Mouse (Mus musculus) right cerebral cortex, postnatal 14 days (tissue): ENCODE data around the gene Spsb4.
A peak's percentile ranks its signal among the peaks of the same experiment; 100 is the strongest.

Experiments
- DNase-seq: peaks from one replicate; pipeline ENCODE4 v3.0.0; 2022

The Spsb4 gene

GRCm38 (mm10) chr9:96978147-96978782 lies 40.4 kb downstream of the Spsb4 start:
- no peak for DNase-seq

DNA sequence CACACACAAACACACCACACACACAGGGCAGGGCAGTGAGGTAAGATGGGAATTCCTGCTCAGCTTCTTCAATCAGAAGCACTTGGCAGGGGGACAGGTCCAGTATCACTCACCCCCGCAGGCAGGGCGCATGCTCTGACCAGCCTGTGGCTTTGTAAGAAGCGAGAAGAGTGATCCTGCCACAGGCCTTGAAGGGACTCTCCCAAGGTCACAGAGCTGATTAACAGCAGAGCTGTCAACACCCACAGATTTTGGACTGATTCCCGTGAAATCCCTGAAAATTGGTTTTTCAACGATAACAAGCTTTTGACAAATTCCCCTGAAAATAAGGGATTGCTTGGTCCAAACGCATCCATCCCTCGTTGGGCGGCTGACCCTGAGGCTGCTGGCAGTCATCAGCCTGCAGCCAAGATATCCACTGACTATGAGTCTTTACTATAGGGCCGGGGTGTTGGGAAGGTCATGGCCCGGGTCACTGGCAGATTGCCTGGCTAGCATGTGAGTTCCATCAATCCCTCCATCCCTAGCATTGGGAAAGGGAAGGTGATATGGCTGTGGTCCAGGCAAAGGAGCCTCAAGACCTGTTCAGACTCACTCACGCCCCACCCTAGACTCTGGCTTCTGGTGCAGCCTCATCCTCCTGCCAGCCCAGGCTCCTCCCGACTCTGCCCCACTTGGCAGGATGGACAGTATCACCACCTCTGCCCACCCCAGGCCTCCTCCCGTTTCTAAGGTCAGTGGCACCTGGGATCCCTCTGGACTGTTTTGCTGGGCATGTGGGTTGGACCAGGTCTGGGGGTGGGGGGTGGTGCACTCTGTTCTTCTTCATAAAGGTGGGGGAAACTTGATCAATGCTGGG lies 41.1 kb downstream of the Spsb4 start:
- DNase-seq, result no peak

DNA sequence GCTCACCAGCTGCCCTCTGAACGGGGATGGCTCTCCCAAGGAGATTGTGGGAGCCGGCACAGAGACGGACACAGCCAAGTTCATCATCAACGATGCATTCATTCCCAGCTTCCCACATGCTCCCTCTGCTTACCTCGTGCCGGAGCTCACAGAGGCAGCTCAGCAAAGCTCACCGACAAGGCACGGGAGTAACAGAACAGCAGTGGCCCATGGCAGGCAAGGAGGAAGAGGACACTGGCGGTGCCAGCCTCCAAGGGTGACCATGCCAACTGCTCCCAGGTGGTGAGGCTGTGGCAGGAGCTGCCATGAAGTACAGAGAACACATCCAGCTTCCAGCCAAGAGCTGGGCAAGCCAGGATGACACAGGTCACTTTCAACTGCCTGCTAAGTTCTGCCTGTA lies 45.6 kb downstream of the Spsb4 start:
- no peak for DNase-seq

DNA sequence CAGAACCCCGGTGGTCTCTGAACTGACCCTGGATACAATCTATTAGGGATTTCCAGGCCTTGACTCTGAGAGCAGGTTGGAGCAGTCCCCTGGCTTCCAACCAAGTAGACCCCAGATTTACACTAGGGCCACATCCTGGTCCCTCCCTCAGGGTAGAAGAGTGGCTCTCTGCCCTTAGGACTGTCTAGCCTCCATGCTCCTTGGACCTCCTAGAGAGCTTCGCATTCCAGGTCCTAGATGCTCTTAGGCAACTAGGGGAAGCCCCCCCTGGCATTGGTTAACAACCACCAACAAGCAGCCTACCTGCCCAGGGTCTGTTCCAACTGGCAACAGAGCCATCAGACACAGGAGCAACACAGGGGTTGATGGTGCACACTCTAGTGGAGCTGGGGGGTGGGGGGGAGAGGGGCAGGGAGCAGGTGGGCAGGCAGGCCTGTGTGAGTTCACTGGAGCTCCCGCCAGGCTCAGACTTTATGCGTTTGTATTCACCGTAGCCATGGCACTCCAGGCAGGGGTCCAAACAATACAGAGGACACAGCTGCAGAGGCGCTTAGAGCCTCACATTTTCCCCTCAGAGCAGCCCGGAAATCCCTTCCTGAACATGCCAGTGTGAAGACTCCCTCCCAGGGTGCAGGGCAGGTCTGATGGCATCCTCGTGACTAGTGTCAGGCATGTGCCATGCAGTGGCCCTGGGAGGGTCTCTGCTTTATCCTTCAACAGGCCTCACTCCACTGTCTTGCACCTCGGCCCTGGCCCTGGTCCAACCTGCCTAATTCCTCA lies 46.8 kb downstream of the Spsb4 start:
- DNase-seq, result no peak

DNA sequence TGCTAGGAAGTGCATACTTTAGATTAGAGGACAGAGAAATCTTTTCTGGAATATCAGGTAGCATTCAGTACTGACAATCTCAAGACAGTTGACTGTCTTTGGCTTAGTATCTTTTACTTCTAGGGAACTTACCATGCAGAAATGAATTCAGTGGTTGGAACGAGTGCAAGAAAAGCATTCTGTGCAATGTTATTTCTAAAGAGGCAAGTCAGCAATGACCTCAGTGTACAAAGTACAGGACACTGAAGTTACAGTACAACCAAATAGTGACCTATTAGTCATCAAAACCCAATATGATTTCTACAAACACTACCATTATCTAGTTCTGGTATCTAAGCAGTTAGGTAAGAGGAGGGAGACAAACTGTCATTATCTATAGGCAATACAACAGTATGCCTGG lies 51.1 kb downstream of the Spsb4 start:
- no peak for DNase-seq

- no peak for DNase-seq
Observed at GRCm38 (mm10) chr9:96966465-96966864, 52.2 kb downstream of the Spsb4 start.

- no peak for DNase-seq
Observed at GRCm38 (mm10) chr9:96963443-96964215, 55.0 kb downstream of the Spsb4 start.

GRCm38 (mm10) chr9:96962714-96963113 lies 55.9 kb downstream of the Spsb4 start:
- DNase-seq, result no peak

- DNase-seq, result no peak
Observed at GRCm38 (mm10) chr9:96961986-96962701, 56.5 kb downstream of the Spsb4 start.

GRCm38 (mm10) chr9:96961006-96961405 lies 57.6 kb downstream of the Spsb4 start:
- peak; percentile 33 for DNase-seq

- DNase-seq, result no peak
Observed at GRCm38 (mm10) chr9:96960241-96960640, 58.4 kb downstream of the Spsb4 start.

DNA sequence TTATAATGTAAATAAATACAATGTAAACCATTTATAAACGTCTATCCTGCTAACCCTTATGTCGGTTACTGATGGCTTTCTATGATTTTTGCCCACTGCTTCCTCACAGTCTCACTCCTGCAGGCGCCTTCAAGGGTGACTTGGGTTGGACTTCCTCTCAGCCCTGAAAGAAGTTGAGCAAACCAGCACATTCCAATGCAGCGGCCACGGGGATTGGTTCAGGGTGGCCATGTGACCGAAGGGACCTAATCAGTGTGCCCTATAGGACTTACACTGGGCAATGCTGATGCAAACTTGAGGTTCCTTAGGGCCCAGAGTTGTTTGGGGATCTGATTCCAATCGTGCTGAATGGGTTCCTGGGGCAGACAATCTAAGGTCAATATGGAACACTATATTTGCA lies 59.2 kb downstream of the Spsb4 start:
- DNase-seq, result no peak

DNA sequence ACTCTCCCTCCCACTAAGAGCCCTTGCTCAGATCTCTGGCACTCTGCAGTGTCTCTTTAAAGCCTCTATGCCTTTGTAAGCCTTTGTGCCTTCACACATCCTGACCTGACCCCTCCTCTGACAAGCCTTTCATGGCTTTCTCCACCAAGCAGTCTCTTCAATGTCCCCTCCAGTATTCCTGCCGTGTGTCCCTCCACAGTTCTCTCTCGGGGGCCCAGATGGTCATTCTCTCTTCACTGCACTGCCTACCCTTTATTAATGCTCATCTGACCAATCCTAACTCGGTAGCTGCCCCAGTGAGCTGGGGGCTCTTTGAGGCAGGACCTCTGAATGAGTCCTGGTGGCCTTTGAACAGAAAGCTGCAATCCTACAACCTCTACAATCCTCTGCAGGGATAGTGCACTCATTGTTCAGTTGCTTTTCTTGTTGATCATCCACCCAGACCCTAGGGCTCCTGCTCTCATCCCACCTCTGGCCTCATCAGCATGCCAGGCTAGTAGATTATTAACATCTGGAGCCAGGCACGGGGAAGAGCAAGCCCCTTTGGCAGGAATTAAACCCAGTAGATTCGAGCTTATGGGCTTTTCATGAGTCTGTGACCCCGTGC lies 60.5 kb downstream of the Spsb4 start:
- DNase-seq, result no peak

DNA sequence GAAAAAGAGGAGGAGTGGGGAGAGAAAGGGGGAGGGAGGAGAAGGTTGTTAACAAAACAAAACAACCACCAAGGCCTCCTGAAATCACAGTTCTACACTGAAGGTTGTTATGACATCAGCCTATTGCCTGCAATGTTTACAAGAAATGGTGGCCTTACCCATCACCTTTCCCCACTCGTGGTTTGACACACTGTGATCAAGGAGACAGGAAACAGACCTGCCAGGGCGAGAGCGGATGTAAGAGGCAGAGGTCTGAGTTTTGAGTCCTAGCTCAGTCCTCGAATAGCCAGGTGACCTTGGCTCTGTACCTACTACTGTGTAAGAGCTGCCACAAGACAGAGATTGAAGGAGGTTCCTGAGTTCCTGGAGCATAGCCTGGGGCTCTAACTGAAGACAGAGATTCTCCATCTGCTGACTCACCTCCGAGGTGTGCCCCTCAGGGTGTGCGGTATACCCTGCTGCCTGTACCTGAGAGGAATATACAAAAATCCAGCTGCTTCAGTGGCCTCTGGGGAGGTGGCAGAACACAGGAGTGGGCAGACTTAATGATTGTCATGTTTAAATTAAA lies 61.3 kb downstream of the Spsb4 start:
- DNase-seq, result no peak

DNA sequence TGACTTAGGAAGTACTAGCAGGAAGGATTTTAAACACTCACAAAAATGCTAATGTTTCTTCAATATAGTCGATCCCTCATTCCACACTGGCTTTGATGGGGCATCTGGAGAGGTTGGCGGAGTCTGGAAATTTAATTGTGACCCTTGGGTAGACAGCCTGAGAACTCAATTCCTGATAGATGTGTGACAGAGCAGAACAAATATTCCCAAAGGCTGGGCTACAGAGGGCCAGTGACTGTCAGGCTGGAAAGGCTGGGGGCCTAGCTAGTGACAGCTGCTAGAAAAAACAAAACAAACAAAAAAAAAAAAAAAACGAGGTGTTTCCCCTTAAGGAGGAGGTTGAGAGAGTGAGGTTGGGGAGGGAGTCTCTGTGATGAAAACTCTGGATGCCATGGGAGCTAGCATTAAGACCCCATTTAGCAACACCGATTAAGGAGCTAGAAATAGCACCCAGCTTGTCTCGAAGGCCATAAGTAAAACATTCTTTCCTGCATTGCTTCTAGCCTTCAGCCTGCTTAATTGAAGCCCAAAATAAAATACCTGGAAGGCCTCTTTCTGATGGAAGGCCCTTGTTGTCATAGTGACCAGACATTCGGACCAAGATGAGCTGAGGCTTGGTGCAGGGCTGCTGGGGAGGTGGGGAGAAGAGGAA lies 61.9 kb downstream of the Spsb4 start:
- DNase-seq, result no peak

DNA sequence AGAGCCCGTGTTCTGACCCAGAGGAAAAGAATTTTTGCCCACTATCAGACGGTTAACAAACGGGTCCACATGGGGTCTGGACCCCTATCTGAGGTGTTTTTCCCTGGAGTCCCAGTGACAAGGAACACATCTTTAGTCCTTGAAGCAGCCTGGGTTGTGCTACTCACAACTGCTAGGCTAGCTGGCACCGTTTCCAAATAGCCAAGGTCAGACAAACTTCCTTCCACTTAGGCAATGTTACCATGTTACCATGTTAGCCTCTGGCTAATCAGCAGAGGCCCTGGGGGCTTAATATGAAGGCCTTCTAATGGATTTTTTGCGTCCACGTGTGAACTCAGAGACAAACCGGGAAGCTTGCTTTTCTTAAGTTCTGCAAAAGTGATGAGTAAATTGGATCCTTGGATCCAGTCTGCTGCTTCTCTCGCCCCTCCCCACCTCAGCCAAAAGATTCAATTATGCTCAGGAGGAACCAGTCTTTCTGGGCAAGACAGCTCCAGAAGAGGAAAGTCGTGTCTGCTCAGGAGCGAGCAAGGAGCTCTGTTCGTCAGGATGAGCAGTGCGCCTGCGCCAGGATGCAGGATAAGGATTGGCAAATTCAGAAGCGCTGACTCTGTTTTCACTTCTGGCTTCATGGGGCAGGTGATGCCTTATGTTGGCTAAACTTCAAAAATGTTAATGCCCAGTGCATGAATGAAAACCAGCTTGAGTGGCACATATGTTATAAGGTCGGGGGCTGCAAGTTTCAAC lies 64.4 kb downstream of the Spsb4 start:
- peak; percentile 45 for DNase-seq

DNA sequence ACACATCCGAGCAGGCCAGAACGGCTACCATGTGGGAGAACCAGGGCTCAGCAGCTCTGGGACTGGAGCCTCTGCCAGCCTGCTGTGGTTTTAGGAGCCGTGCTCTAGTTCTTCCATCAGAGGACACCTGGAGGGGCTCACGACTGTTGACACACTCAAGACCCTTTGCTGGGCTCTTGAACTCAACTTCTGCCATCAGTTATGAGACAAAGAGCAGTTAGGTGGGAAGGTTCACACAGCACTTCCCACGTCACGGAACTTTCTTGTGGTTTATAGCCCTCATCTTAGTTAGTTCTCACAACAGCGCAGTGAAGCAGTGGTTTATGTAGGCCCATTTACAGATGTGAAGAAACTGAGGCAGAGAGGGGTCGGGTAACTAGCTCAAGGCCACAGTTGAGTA lies 65.2 kb downstream of the Spsb4 start:
- DNase-seq, result no peak

DNA sequence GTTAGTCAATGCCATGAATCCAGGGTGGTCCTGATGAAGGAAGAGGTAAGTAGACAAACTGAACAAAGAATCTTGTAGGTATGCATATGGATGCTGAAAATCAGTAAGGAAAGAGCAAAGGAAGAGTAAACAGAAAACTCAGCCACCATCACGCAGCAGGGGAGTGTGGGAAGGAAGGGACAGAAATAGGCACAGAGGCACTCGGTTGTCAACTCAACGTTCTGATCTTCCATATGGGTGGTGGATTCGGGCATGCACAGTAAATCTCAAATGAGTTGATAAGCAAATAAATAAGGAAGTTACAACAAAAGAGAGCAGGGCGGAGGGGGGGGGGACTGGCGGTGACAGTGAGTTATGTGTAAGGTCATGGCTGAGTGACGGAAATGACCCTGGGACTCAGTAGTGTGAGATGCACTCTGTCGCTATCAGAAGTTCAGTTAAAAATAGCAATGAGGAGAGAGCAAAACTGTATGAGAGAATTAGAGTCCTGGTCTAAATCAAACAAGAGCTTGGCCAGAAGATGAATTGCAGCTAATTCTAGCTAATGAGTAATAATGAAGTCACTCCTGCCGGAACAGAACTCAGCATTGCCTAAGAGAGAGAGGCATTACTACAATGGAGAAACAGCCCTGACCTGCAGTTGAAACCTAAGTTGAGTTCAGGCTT lies 66.2 kb downstream of the Spsb4 start:
- no peak for DNase-seq

GRCm38 (mm10) chr9:96949551-96949950 lies 69.1 kb downstream of the Spsb4 start:
- no peak for DNase-seq

- DNase-seq, result no peak
Observed at GRCm38 (mm10) chr9:96948546-96948945, 70.1 kb downstream of the Spsb4 start.
